Mouse (Mus musculus): ENCODE measurements at regions not wholly inside any gene's neighbourhood (a gene's known extent, or its start where the extent isn't known, plus 50 kb on each side); places are given as distances from the start of the nearest gene placed in this dataset.

DNA sequence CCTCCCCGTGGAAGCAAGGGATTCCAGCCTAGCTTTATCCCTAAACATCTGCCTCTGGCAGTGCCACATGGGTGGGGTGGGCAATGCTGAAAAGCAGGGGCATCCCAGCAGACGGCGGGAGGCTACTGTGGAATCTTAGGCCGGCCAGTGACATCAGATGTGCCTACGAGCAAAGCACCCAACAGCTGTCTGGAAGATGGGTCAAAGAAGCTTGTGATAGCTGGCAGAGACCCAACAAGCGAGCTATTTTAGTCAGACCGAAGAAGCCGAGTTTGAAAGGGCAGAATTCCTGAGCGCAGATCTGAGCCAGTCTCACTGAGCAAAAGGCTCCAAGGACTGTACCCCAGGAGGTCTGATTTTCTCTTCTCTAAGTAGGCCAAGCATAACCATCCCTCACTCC lies 110.8 kb upstream of the Foxn2 start:
- TF ChIP-seq POLR2A (IDR thresholded peaks at IDR 0.05; ENCODE audit: borderline replicate concordance, low read depth, low read length) = no peak
- TF ChIP-seq CTCF (IDR thresholded peaks at IDR 0.05; ENCODE audit: low read depth, low read length) = no peak
